In genomic region chr2:12765336-12765735, GRCm38 (mm10) we compare ENCODE assay signal across 18 mouse cellular contexts.
"Had no signal": no experiment of that assay in that cellular context is flagged by ENCODE, and none has a peak within 500 bp of the region (broad histone marks: within the 10 kb centered on the region; RNA-seq: fewer than 3 reads in every experiment).

No protein-coding gene starts in this region.

- H3K4me2 ChIP-seq: lung, embryonic 14.5 days; midbrain, embryonic 11.5 days; midbrain, embryonic 13.5 days; neural tube, embryonic 13.5 days; neural tube, embryonic 15.5 days had no signal

- DNase-seq: lung, adult 18-20 months; lung, embryonic 14.5 days; lung, postnatal 10 days; lung, postnatal 36 days; retina, postnatal 1 day; right cerebral cortex, adult 18-20 months; right cerebral cortex, postnatal 25 days; right cerebral cortex, postnatal 4 days; spleen, adult 18-20 months; thymus, adult 18-20 months; thymus, postnatal 14 days; thymus, postnatal 36 days had no signal

- H3K36me3 ChIP-seq: midbrain, embryonic 13.5 days; neural tube, embryonic 13.5 days; neural tube, embryonic 15.5 days had no signal

- H3K27me3 ChIP-seq: megakaryocyte, embryonic 14.5 days; midbrain, embryonic 13.5 days; neural tube, embryonic 13.5 days; neural tube, embryonic 15.5 days had no signal

- H3K4me3 ChIP-seq: megakaryocyte, embryonic 14.5 days; midbrain, embryonic 13.5 days; neural tube, embryonic 13.5 days; neural tube, embryonic 15.5 days had no signal

- ATAC-seq: midbrain, embryonic 13.5 days; midbrain, embryonic 16.5 days had no signal
